Comparison of ENCODE assay signal across 17 mouse cellular contexts in the genomic region with DNA sequence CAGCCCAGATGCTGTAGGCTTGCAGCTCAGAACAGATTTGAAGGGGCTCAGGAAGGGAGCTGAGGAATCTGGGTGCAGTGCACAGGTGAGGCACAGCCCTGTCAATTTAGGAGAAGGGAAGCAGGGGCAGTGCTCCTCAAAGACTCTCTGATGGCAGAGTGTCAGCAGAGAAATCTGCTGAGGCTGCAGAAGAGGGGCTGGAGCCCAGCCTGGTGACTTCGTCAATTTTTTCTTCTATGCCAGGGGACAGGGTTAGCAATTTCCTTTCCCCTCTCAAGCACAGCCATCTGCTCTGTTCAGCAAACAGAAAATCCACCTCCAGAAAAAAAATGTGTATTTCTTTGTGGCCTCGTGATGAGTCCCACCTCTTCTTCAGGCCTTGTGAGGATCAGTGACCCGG.
"Had no signal": no experiment of that assay in that cellular context is flagged by ENCODE, and none has a peak within 500 bp of the region (broad histone marks: within the 10 kb centered on the region; RNA-seq: fewer than 3 reads in every experiment).

No protein-coding gene starts in this region.

- DNase-seq: kidney, adult 8-10 months; kidney, postnatal 36 days; liver; lung, adult 2 months; lung, postnatal 36 days; midbrain, embryonic 14.5 days; right cerebral cortex, postnatal 14 days; thymus, adult 2 months; thymus, postnatal 25 days had no signal

- H3K4me2 ChIP-seq: limb, embryonic 12.5 days; neural tube, embryonic 15.5 days; stomach, embryonic 15.5 days had no signal

- H3K4me3 ChIP-seq: layer of hippocampus, adult 2 months; limb, embryonic 12.5 days; midbrain, embryonic 10.5 days; myocyte; neural tube, embryonic 15.5 days; stomach, embryonic 15.5 days had no signal

- H3K27ac ChIP-seq: layer of hippocampus, adult 2 months; limb, embryonic 12.5 days; liver, embryonic 14.5 days; midbrain, embryonic 10.5 days; neural tube, embryonic 15.5 days; stomach, embryonic 15.5 days had no signal

- H3K27me3 ChIP-seq: limb, embryonic 12.5 days; neural tube, embryonic 15.5 days; stomach, embryonic 15.5 days had no signal

- ATAC-seq: lung, postnatal 0 days had no signal

- H3K9me3 ChIP-seq: midbrain, embryonic 10.5 days; neural tube, embryonic 15.5 days; stomach, embryonic 15.5 days had no signal

- H3K36me3 ChIP-seq: limb, embryonic 12.5 days; midbrain, embryonic 10.5 days; neural tube, embryonic 15.5 days; stomach, embryonic 15.5 days had no signal

- H3K9ac ChIP-seq: limb, embryonic 12.5 days; liver, embryonic 14.5 days; neural tube, embryonic 15.5 days; stomach, embryonic 15.5 days had no signal

- H3K4me1 ChIP-seq: limb, embryonic 12.5 days; neural tube, embryonic 15.5 days; stomach, embryonic 15.5 days had no signal
